Mouse (Mus musculus) urinary bladder, postnatal 4 days (tissue): ENCODE measurements around the gene Artn.

Experiments
- DNase-seq, 2 experiments: peaks; one replicate each; pipeline ENCODE4 v3.0.0; 2021 to 2022; ENCODE audit warnings: low spot score in 2 of 2

Artn gene

GRCm38 (mm10) chr4:117890031-117890430 lies 39.5 kb downstream of the Artn start:
- DNase-seq: no peak

GRCm38 (mm10) chr4:117889471-117889870 lies 40.1 kb downstream of the Artn start:
- no peak for DNase-seq

- DNase-seq: no peak
Observed at GRCm38 (mm10) chr4:117887920-117888319, 41.6 kb downstream of the Artn start.

- peak; percentile 89 to 96 for DNase-seq
Observed at GRCm38 (mm10) chr4:117887133-117887532, 42.4 kb downstream of the Artn start, which contains the start of gene Atp6v0b. Atp6v0b (minus strand) TSS chr4:117887333.

- DNase-seq: no peak
Observed at GRCm38 (mm10) chr4:117886644-117887043, 42.9 kb downstream of the Artn start.

- DNase-seq: no peak
Observed at GRCm38 (mm10) chr4:117885994-117886393, 43.6 kb downstream of the Artn start.

GRCm38 (mm10) chr4:117885093-117885492 lies 44.5 kb downstream of the Artn start:
- no peak for DNase-seq

- DNase-seq: no peak
Observed at GRCm38 (mm10) chr4:117884146-117884545, 45.4 kb downstream of the Artn start.

- peak in 1 of 2 experiments; percentile 65 for DNase-seq
Observed at GRCm38 (mm10) chr4:117882701-117883691, 46.6 kb downstream of the Artn start, which contains the start of gene B4galt2. B4galt2 (minus strand) TSS chr4:117883487.

- DNase-seq: no peak
Observed at GRCm38 (mm10) chr4:117878703-117879102, 50.9 kb downstream of the Artn start.

- DNase-seq: no peak
Observed at GRCm38 (mm10) chr4:117878301-117878700, 51.3 kb downstream of the Artn start.
